Mouse (Mus musculus): ENCODE results near the gene Dst.
"Not testable (repeated sequence)": the region's sequence is repeated elsewhere in the genome, so short reads cannot be mapped to it uniquely, and the experiment has no call there.

The Dst gene

GRCm38 (mm10) chr1:34065551-34066048 lies 157.6 kb downstream of the Dst start:
- DNase-seq (ENCODE audit: low spot score), result no peak

GRCm38 (mm10) chr1:34066401-34066800 lies 158.4 kb downstream of the Dst start:
- DNase-seq (ENCODE audit: low spot score), result not testable (repeated sequence)

- DNase-seq (ENCODE audit: low spot score), result no peak
These were observed 160.3 kb downstream of the Dst start for GRCm38 (mm10) chr1:34068341-34068740.

- no peak for DNase-seq (ENCODE audit: low spot score)
These were observed 161.7 kb downstream of the Dst start for GRCm38 (mm10) chr1:34069514-34070290.

- no peak for DNase-seq (ENCODE audit: low spot score)
These were observed 162.4 kb downstream of the Dst start for GRCm38 (mm10) chr1:34070474-34070873.

- no peak for DNase-seq (ENCODE audit: low spot score)
These were observed 163.1 kb downstream of the Dst start for GRCm38 (mm10) chr1:34070991-34071639.

- no peak for DNase-seq (ENCODE audit: low spot score)
These were observed 164.2 kb downstream of the Dst start for GRCm38 (mm10) chr1:34072262-34072661.

GRCm38 (mm10) chr1:34073436-34074169 lies 165.6 kb downstream of the Dst start:
- DNase-seq (ENCODE audit: low spot score), result no peak

- DNase-seq (ENCODE audit: low spot score), result no peak
These were observed 166.5 kb downstream of the Dst start for GRCm38 (mm10) chr1:34074245-34075187.

- no peak for DNase-seq (ENCODE audit: low spot score)
These were observed 168.8 kb downstream of the Dst start for GRCm38 (mm10) chr1:34076701-34077421.

GRCm38 (mm10) chr1:34077422-34077790 lies 169.4 kb downstream of the Dst start:
- DNase-seq (ENCODE audit: low spot score), result no peak

- DNase-seq (ENCODE audit: low spot score), result no peak
These were observed 169.9 kb downstream of the Dst start for GRCm38 (mm10) chr1:34077941-34078340.

GRCm38 (mm10) chr1:34089011-34089410 lies 181.0 kb downstream of the Dst start:
- DNase-seq (ENCODE audit: low spot score), result no peak

GRCm38 (mm10) chr1:34090700-34091099 lies 182.7 kb downstream of the Dst start:
- DNase-seq (ENCODE audit: low spot score), result no peak

- DNase-seq (ENCODE audit: low spot score), result no peak
These were observed 185.6 kb downstream of the Dst start for GRCm38 (mm10) chr1:34093652-34094051.

GRCm38 (mm10) chr1:34094301-34094700 lies 186.3 kb downstream of the Dst start:
- no peak for DNase-seq (ENCODE audit: low spot score)

GRCm38 (mm10) chr1:34095173-34095572 lies 187.1 kb downstream of the Dst start:
- DNase-seq (ENCODE audit: low spot score), result no peak

GRCm38 (mm10) chr1:34096923-34097322 lies 188.9 kb downstream of the Dst start:
- no peak for DNase-seq (ENCODE audit: low spot score)

- no peak for DNase-seq (ENCODE audit: low spot score)
These were observed 189.6 kb downstream of the Dst start for GRCm38 (mm10) chr1:34097640-34098039.

- DNase-seq (ENCODE audit: low spot score), result no peak
These were observed 191.4 kb downstream of the Dst start for GRCm38 (mm10) chr1:34099439-34099838.

GRCm38 (mm10) chr1:34100385-34100784 lies 192.4 kb downstream of the Dst start:
- no peak for DNase-seq (ENCODE audit: low spot score)

All from urinary bladder, postnatal 14 days (tissue).